Mouse (Mus musculus): ENCODE data around the gene Robo2.

Robo2 gene

DNA sequence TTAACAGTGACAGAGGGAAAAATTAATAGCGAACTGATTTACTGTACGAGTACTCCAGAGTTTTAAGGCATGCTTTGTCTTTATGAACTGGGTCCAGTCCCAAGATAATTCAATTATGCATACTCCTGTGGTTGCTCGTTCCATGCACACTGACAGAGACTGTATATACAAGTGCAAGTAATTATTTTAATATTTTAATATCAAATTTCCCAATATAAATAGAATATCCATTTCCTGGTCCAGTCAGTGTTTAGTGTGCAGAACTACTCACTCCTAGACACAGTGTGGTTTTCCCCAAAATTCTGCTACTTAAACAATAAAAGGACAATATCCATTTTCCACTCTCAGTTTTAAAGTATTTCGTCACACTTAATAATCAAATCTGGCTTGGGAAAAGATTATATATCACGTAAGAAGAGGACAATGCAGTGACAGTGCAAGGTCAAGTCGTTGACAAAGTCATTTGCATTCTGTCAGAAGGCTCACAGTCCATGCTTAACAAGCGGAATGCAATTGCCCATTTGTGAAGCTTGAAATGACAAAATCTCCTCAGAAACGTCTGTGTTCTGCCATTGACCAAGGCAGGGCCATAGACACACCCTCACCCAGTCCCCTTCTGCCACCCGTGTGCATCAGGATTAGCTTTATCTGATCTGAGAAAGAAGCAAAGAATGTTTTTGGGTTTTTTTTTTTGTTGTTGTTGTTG is 89.8 kb downstream of the Robo2 start:
- no peak for DNase-seq (ENCODE audit: low spot score)

DNA sequence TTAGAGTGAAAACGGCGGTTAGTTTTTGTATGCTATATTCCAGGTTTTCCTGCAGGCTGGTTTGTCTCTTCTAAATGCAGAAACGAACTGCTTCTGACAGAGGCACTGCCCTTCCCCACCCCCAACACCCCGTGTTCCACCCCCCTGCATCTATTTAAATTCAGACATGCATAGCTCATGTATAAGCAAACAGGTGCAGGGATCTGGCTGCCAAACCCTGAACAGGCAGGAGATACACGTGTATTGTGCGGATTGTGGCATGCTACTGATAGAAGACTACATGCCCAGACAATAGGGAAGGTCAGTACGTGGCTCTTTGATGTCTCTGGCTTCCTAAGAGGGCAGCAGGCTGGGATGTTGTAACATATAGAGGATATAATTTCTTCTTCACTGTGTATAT is 95.5 kb downstream of the Robo2 start:
- no peak for DNase-seq (ENCODE audit: low spot score)

DNA sequence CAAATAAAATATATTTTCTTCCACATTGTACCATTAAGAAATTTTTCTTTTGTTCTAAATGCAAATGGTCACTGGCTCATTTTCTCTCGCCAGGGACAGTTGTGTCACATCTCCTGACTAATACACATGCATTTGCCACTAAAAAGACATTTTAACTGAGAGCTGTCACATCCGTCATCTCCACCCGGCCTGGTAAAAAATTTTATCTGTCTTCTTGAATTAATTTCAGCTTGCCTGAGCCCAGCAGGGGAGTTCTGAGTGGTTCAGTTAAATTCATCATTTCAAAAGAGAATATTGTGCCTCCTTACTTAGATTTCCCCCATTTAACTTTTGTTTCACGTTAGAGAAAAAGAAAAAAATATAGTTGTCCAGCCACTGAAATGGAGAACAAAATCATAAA is 98.4 kb downstream of the Robo2 start:
- no peak for DNase-seq (ENCODE audit: low spot score)

DNA sequence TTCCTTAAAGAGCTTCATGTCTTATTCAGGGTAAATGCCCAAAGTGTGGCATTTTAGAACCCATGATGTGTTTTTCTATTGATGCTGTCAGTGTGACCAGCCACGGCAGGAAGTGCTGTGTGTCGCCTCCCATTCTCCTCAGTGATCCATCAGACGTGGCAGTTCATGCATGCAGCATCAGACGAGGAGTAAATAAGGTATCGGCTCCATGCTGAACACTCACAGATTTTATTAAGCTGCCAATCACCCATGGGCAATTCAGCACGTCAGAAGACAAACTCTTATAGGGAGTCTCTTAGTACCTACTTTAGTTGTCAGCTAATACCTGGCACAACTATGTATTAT is 104.1 kb downstream of the Robo2 start:
- DNase-seq (ENCODE audit: low spot score): no peak

DNA sequence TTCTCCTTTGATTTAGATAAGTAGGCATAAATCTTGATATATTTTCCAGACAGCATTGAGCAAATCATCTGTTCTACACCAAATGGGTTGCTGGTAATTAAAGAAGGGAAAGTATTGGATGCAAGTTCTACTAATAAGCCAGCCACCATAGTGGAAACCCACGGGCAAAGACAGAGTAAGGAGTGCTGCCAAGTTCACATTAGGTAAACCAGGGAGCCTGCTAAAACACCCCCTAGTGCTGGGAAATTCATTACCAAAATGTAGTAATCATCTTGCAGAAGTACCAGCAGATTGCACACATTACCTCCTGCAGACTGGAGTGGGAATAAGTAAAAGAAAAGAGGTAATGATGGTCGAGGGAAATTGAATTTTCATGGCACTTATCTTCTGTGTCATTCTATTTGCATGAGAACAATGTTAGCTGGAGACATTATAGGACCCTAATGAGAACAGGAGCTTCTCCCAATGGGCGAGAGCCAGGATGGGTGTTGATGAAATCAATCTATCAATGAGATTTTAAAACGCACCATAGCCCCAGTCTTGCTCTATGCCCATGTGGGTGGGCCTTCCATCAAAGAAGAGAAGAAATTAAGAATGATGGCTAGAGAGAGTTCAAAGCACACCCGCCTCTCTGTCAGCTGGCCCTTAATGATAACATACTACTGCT is 104.6 kb downstream of the Robo2 start:
- DNase-seq (ENCODE audit: low spot score): no peak

DNA sequence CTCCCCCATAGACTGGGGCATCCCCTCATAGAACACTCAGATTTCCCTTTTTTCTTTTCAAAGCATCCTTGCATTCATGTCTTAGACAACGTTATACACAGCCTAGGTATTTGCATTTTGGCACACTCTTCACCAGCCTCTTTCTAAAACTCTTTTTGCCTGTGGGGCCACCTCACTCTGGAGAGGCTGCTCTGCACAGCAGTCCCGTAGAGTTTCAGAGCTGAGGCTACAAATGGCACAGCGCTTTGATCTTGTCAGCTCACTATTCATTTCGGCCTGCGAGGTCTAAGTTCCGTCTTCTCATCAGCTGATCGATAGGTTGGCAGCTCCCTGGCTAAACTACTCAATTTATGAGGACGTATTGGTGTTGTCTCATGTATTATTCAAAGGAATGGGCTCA is 123.7 kb downstream of the Robo2 start:
- DNase-seq (ENCODE audit: low spot score): no peak

DNA sequence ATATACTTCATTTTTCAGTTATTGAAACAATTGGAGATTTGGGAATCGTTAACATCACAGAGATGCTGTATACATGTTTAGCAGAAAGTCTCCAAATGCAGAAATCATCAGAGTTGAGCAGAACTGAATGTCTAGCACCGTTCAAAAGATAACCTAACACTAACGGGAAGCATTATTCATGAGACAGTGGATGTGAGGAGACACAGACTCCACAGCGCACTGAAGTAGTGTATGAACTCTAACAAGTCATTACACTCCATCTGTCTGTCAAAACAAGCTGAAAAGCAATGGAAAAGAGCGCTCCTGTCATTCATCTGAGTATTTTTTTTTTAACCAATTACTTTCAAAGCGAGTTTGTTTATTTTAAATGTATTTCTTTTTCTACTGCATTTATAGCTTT is 129.1 kb downstream of the Robo2 start:
- no peak for DNase-seq (ENCODE audit: low spot score)

DNA sequence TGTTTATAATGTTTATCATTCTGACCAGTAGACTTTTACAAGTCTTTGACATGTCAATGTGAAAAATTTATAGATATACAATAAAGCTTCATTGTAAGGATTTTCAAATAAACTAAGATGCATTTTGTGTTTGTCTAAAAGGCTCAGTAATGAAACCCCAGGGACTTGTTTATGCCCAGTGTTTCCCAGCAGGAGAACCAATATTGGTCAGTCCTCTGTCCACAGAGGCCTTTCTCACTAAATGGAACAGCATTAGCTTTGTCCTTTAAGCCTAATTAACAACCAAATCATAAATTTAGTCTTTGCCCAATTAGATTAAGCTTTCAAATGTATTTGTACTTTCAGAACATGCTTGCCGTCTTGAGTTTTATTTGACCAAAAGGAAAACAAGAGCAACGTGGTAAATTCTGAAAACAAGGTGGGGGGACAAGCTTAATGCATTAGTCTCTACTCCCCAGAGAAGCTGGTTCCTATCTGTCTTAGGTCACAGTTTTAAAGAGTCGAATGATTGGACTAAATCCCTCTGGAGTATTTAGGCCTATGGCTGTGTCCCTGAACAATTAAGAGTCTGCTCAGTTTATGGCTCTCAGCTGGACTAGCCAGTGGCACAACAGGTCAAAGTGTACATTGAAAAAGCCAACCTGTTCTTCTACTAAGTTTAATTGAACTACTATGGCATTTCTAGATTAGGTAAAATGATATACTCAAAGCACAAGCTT is 134.6 kb downstream of the Robo2 start:
- no peak for DNase-seq (ENCODE audit: low spot score)

DNA sequence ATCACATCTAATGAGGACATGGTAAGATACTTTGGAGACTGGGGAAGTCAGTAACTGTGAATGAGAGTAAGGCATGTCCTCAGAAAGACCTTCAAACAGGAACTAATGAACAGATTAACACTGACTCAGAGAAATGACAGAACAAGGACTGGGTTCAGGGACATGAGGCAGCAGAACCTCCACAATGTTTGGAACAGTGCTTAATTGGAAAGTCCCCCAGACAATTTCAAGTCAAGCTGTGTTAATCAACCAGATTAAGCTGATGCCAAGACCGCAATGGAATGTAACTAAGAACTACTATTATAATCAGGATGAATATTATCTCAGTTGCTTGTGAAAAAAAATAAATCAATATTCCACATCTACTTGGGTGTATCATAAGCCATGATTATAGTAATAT is 137.0 kb downstream of the Robo2 start:
- no peak for DNase-seq (ENCODE audit: low spot score)

DNA sequence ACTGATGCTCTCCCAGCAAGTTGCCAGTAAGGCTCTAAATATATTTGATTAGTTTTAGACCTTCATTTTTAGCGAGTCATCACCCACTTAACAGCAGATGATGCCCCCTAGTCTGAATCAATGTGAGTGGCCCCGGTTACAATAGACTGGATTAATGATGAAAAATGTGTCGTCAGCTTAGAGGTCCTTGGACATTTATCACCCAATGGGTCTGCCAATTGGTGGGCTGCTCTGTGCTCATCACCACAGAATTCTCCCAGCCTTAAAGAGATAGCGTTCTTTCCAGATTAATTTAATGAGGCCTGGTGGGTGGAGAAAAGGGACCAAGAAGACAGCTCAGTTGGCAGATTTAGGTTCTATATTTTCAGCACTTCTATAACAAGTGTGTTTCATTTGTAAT is 138.6 kb downstream of the Robo2 start:
- DNase-seq (ENCODE audit: low spot score): no peak

DNA sequence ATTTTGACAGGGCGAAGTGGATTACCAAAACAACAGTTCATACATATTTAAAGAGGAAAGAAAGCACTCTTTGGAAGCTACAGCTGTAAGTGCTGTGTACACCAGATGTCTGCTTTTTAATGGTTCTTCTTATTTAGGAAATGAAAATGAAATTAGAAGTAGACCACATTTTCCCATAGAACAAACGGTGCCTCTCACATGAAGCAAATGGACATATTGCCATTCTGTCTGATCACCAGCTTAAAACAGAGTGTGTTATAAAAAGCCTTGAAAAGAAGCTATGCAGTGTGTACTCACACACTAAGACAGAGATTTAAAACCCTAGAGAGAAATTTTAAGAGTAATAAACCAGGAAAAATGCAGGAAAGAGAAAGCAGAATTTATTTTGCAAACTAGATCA is 153.4 kb downstream of the Robo2 start:
- no peak for DNase-seq (ENCODE audit: low spot score)

DNA sequence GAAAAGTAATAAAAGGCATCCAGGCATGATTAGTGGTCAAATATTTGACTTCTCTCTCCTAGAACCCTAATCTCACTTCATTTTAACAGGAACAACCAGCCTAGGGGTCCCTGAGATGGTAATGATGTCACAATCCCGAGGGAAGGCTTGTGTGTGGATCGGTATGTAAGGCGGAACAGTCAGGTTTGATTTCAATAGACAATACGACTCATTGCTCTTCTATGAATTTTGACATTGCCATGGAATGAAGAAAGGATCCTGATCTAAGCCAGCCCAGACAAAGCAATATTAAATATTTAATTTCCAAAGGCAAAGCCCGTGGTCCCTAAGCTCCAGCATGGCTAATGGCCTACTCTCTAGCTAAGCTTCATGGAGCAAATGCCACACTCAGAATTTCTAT is 167.2 kb downstream of the Robo2 start:
- DNase-seq (ENCODE audit: low spot score): no peak

DNA sequence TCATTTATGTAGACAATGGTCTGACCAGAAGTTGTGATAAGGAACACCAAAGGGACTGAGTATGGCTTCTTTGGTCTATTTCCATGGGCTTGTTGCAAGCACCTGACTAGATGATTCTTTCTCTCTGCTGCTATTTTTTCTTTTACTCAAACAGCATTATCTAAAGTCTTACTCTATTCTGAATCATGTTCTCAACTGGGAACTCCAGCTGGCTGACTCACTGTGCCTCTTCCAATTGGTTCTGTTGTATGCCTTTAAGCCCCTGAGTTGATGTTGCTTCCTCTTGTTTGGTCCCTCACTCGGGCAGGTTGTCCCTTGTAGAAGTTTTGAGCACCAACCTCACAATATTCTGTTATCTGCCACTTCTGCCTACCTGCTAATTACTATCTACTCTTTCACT is 170.1 kb downstream of the Robo2 start:
- no peak for DNase-seq (ENCODE audit: low spot score)

DNA sequence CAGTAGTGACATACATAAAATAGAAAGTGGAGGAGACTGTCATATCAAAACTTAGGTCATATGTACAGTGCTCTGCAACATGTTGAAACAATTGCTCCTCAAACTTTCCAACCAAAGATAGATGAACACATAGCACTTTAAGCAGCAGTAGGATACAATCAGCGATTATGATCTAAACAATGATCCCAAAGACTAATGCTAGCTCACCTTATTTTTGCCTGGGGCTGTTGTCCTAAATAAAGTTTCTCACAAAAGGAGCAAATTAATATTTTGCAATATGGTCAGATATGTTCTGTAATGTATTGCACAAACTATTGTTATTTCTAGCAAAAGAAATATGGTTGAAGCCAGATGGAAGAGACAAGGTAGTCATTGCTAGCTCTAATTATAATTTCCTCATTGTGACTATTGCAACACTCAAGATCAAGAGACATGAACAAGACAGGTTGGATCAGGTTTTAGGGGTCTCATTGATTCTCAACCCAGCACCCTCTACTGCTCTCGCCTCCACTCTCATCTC is 174.2 kb downstream of the Robo2 start:
- DNase-seq (ENCODE audit: low spot score): no peak

DNA sequence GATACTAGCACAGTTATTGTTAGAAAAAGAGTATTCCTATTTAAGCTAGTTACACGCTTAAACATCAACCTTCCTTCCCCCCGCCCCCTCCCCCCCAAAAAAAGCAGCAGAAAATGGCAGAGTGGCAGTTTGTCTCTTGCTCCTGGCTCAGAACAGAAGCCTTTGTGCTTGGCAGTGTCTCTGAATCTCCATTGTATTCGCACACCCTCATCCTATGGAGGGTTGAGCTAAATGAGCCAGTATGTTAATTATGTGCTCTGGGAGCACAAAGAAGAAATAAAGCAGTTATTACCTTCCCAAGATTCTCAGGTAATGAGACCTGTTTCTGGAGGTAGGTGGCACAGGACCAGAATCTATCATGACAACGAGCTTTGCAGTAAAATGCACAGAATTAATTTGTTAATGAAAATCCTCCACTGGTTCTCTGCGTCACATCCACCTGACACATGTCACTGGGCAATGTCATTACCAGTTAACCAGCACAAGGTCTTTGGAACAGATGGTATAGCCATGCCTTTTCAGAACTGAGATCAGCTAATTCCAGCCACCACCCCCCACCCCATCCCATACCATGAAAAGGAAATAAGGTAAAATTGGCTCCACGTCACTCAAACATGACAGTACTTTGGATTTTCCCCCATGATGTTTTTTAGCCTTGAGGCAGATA is 177.1 kb downstream of the Robo2 start:
- no peak for DNase-seq (ENCODE audit: low spot score)

DNA sequence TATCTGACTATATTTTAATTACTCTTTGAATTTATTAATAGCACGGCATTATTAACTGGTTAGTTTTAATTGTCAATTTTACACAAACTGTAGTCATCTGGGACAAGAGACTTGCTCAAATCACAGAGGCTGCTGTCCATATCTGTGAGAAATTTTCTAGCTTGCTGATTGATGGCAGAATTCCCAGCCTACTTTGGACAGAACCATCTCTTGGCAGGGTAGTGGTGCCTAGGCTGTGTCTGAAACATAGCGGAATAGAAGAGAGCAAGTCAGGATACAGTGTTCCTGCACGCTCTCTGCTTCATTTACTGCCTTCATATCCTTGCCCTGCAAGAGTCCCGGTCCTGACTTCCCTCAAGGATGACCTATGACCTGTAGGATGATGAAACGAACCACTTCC is 178.0 kb downstream of the Robo2 start:
- no peak for DNase-seq (ENCODE audit: low spot score)

DNA sequence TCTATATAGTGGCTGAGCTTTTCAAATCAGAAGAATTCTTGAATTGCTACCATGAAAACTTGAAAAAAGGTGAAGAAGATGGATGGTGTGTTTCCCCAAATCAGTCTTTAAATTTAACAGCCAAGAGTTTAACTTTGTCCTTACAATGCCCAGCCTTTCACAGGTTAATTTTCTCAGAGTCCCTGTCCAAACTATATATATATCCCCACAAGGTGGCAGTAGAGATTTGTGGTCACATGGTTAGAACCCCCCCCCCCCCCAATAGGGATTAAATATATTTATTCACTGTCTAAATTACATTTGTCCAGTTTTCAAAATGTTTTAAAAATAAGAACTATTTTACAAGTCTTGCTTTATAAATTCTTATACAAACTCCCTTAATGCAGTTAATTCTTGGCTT is 184.3 kb downstream of the Robo2 start:
- DNase-seq (ENCODE audit: low spot score): no peak

DNA sequence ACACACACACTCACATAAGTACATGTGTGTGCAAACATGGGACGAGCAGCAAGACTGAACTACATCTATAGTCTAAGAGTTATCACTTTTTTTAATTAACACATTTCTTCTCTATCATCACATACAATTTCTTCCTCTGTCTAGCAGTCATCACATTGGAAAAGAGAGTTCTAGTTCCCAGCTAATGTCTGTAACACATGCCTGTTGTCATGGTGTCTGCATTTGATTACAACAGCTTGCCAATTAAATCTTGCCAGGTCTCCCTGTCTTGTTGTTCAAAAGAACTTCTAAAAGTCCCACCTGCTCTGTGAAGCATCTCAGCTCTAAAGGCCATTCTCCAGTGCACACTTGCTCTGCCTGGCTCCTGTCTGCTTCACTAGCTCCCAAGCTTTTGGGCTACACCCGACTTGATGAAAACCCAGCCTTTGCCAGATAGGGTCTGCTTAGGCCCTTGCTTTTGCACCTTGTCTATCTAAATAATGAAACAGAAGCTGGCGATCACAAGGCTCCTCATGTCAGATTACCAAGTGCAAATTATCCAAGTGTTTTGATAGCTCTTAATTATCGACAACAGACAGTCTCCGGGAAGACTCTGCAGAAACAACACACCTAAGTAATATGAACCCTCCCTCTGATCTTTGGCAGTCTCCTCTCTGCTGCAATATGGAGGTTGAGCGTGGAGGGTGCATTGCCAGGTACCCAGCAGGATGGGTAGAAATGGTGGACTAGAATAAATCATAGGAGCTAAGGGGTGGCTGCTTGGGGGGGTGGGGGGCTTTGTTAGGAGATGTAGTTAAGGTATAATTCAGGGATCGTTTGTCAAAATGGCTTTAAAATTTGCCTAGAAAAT is 186.0 kb downstream of the Robo2 start:
- no peak for DNase-seq (ENCODE audit: low spot score)

DNA sequence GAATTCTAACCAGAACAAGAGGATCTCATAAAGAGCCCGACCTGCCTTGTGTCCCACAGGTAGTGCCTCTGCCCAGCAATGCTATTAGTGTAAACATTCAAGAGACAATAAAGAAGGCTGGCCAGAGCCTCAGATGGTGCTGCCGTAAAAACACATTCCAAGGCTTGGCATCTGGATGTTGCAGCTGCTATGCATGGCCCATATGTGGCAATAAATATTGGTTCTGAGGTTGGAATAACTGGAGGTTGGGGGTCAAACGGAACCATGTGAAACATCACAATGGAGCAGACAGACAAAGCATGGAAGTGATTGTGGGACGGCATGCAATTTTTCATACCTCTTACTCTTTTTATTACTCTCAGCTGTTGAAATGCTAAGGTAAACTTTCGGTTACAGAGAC is 189.1 kb downstream of the Robo2 start:
- DNase-seq (ENCODE audit: low spot score): no peak

DNA sequence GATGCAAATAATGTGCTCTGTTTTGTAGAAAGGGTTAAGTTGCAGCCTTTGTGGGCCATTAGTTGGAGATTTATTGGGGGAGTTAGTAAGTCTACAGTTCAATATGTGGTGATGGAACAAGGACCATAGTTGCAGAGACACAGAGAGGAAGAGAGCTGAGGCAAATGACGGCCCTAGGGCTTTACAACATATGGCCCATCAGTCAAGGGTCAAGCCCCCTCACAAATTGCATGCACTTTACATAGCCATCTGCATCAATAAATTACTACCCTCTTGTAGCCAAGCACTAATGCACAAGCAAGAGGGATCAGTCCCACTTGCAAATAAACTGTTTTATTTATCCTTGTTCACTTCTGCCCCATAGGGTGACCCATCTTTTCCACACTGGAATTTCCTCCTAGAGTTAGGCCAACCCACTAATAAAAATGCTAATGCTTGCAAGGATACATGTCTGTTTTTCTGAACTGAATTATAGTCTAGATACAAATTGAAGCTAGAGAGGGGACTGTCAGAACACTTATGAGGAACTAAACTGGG is 194.7 kb downstream of the Robo2 start:
- no peak for DNase-seq (ENCODE audit: low spot score)

DNA sequence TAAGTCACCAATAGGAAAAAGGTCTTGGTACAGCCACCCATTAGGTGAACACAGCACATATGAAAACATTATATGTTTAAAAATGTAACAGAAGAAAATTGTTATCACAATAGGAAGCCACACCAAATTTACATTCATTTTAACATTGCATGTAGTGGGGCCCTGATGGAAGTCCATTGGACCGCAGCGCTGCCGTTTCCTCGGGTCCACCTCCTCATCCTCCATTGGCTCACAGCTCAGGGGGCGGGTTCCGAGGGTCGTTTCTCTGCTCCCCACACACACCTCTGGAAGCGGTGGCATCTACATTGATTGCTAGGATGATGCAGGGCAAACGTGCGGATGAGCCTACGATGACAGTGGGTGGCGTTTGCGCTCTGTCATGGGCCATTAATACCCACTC is 195.8 kb downstream of the Robo2 start:
- no peak for DNase-seq (ENCODE audit: low spot score)

DNA sequence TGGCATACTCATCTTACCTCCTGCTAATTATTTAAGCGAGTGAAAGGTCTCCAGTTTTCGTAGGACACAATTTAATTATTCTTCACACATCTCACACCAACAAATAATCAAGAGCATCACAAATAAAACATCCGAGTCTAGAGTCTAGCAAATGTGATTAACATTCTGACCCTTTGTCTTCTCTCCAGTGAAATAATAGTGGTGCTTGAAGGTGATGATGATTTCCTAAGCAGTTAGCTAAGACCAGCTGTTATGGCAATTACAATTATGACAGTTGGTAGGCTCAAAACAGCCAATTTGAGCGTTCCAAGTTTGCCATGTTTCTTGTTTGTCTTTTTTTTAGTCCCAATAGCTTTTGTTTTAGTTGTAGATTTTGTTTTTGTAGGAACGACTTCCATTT is 210.9 kb downstream of the Robo2 start:
- no peak for DNase-seq (ENCODE audit: low spot score)
